Mouse (Mus musculus): ENCODE results near the gene Ehd2. TPM values are rescaled to one million over a fixed set of nuclear protein-coding genes. Genes with fewer than 3 reads are reported as not detected.

Gene Ehd2
- total and polyA plus RNA-seq, 2 experiments from 2014 or later = 48.7 to 66.7 TPM

DNA sequence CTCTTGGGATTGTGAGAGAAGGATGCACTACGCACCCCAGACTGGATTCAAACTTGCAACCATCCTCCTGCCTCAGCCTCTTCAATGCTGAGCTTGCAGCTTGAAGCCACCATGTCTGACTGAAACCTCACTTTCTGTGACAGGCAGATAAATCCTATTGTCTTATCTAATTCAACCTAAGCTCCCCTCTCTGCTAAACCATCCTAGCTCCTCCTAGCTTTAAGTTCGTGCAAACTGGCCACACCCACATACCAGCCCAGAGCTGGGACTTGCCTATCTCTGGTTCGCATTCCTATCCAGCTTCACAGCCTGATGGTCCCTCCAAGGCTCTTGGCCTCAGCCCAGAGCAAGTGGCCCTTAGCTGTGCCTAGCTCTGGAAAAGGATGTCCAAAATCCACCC, 15.0 kb downstream of the Ehd2 start:
- Histone ChIP-seq H3K4me3 (ENCODE audit: low read depth, low read length) (no peak overlapping the region), H3K36me3 (replicated peaks; ENCODE audit: control insufficient read depth, insufficient read depth, low read length) (peaks cover 62% of the 10 kb centered on the region), H3K4me1 (ENCODE audit: control insufficient read depth, insufficient read depth) (0 out of 2 replicates have a peak, but pooled peaks cover 3% of the 10 kb centered on the region), H3K9ac (replicated peaks; ENCODE audit: low read depth, low read length) (no peak overlapping the region), H3K9me3 (replicated peaks; ENCODE audit: control insufficient read depth, low read length) (no peaks in the 10 kb centered on the region), H3K27ac (ENCODE audit: low read depth) (no peak overlapping the region), H3K27me3 (ENCODE audit: control insufficient read depth, insufficient read depth, low read length) (no peaks in the 10 kb centered on the region), H3K4me2 (ENCODE audit: low read depth, low read length) (no peak overlapping the region)
- ATAC-seq (ENCODE audit: insufficient read depth, low read depth) (no peak), DNase-seq (ENCODE audit: low spot score) (no peak)
- TF ChIP-seq CTCF (IDR thresholded peaks at IDR 0.05; ENCODE audit: low read depth) = no peak
- no peak for TF ChIP-seq EP300 (IDR thresholded peaks at IDR 0.05; ENCODE audit: low read depth)
- WGBS = 42% methylated on average over 3 of the region's 3 CpGs

DNA sequence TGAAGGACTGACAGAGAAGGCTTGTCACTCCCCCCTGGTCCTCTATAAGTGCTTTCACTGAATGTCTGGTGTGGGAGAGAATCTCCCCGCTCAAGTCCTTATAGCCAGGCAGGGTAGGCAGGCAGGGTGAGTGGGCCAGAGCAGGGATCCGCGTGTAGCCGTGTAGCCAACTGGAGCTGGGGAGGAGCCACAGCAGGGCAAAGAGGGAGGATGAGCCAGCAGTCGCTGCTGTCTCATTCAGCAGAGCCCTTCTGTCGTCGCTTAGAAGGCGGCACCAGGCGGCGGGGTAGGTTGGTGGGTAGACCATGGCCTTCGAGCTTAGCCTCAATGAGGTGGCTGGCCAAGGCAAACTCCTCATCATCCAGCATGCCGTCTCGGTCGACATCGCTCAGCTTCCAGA, 17.4 kb downstream of the Ehd2 start:
- ATAC-seq (ENCODE audit: insufficient read depth, low read depth) = no peak
- DNase-seq (ENCODE audit: low spot score) = no peak
- TF ChIP-seq EP300 (IDR thresholded peaks at IDR 0.05; ENCODE audit: low read depth) (no peak), CTCF (IDR thresholded peaks at IDR 0.05; ENCODE audit: low read depth) (no peak)
- Histone ChIP-seq H3K9ac (replicated peaks; ENCODE audit: low read depth, low read length) (no peak overlapping the region), H3K36me3 (replicated peaks; ENCODE audit: control insufficient read depth, insufficient read depth, low read length) (peaks cover 49% of the 10 kb centered on the region), H3K4me2 (ENCODE audit: low read depth, low read length) (no peak overlapping the region), H3K27ac (ENCODE audit: low read depth) (no peak overlapping the region; the same call in 1 of the 2 replicates), H3K4me1 (ENCODE audit: control insufficient read depth, insufficient read depth) (peaks cover 7% of the 10 kb centered on the region), H3K27me3 (ENCODE audit: control insufficient read depth, insufficient read depth, low read length) (no peaks in the 10 kb centered on the region), H3K4me3 (ENCODE audit: low read depth, low read length) (no peak overlapping the region), H3K9me3 (replicated peaks; ENCODE audit: control insufficient read depth, low read length) (no peaks in the 10 kb centered on the region)
- 83% methylated on average over 15 of the region's 15 CpGs for WGBS

DNA sequence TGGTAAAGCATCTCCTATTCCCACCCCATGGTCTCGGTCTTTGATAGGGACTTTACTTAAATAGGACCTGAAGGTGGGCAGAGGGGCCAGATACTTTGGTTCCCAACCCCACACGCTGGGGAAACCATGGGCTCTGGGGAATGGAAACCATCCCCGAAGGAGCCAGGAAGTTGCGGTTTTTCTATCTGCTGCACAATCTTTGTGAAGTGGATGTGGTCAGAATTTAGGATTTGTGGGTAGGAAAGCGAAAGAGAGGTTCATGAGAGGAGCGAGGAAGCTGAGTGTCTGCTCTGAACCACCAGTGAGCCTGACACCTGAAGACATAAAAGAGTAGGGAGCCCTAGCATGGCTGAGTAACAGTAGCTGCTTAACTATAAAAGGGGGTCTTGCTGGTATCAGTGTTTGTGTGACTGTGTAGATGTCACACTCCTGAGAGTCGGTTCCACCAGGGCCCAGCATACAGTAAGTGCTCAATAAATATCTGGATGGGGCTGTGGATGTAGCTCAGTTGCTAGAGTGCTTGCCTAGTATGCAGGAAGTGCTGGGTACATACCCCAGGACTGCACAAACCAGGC, 18.1 kb downstream of the Ehd2 start:
- ATAC-seq (ENCODE audit: insufficient read depth, low read depth) (no peak), DNase-seq (ENCODE audit: low spot score) (no peak)
- Histone ChIP-seq H3K4me3 (ENCODE audit: low read depth, low read length) (no peak overlapping the region), H3K4me1 (ENCODE audit: control insufficient read depth, insufficient read depth) (peaks cover 12% of the 10 kb centered on the region), H3K9me3 (replicated peaks; ENCODE audit: control insufficient read depth, low read length) (no peaks in the 10 kb centered on the region), H3K9ac (replicated peaks; ENCODE audit: low read depth, low read length) (no peak overlapping the region), H3K4me2 (ENCODE audit: low read depth, low read length) (0 out of 2 replicates have a peak overlapping the region, but pooled peaks have one; percentile 50), H3K36me3 (replicated peaks; ENCODE audit: control insufficient read depth, insufficient read depth, low read length) (peaks cover 46% of the 10 kb centered on the region), H3K27ac (ENCODE audit: low read depth) (peak overlapping the region; percentile 72), H3K27me3 (ENCODE audit: control insufficient read depth, insufficient read depth, low read length) (no peaks in the 10 kb centered on the region)
- TF ChIP-seq CTCF (IDR thresholded peaks at IDR 0.05; ENCODE audit: low read depth) (no peak), EP300 (IDR thresholded peaks at IDR 0.05; ENCODE audit: low read depth) (no peak)
- 67% methylated on average over 7 of the region's 7 CpGs for WGBS

DNA sequence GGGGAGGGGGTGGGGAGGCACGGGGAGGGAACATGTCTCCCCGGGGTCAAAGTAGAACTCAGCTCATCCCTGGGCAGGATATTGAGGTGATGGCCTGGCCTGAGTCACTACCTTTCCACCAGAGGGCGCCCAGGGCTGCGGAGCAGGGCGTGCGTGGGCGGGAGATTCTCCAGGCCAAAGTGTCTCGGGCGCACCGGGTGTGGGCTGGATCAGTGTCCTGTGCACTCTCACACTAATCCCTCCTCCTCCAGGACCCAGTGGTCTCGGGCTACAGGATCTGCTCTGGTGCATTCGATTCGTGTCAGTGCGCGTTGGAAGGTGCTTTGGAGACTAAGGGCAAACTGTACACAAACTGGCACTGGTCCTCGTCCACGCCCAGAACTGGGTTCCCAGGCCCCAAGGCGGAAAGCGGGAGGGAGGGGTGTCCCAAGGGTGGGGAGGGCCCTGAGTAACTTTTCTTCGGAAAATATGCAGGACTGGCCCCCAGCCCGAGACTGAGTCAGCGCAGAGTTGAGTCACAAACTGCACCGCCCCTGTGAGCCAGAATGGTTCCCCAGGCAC, 18.9 kb downstream of the Ehd2 start:
- Histone ChIP-seq H3K36me3 (replicated peaks; ENCODE audit: control insufficient read depth, insufficient read depth, low read length) (peaks cover 46% of the 10 kb centered on the region), H3K9me3 (replicated peaks; ENCODE audit: control insufficient read depth, low read length) (no peaks in the 10 kb centered on the region), H3K4me2 (ENCODE audit: low read depth, low read length) (peak overlapping the region; percentile 50), H3K4me1 (ENCODE audit: control insufficient read depth, insufficient read depth) (peaks cover 12% of the 10 kb centered on the region), H3K27me3 (ENCODE audit: control insufficient read depth, insufficient read depth, low read length) (no peaks in the 10 kb centered on the region), H3K4me3 (ENCODE audit: low read depth, low read length) (peak overlapping the region; percentile 18; the same call in 1 of the 2 replicates), H3K9ac (replicated peaks; ENCODE audit: low read depth, low read length) (no peak overlapping the region), H3K27ac (ENCODE audit: low read depth) (peak overlapping the region; percentile 72)
- TF ChIP-seq EP300 (IDR thresholded peaks at IDR 0.05; ENCODE audit: low read depth) (peak; percentile 67), CTCF (IDR thresholded peaks at IDR 0.05; ENCODE audit: low read depth) (peak; percentile 90)
- peak; percentile 73 for ATAC-seq (ENCODE audit: insufficient read depth, low read depth)
- DNase-seq (ENCODE audit: low spot score) = peak; percentile 84
- 4% methylated on average over 23 of the region's 23 CpGs for WGBS

DNA sequence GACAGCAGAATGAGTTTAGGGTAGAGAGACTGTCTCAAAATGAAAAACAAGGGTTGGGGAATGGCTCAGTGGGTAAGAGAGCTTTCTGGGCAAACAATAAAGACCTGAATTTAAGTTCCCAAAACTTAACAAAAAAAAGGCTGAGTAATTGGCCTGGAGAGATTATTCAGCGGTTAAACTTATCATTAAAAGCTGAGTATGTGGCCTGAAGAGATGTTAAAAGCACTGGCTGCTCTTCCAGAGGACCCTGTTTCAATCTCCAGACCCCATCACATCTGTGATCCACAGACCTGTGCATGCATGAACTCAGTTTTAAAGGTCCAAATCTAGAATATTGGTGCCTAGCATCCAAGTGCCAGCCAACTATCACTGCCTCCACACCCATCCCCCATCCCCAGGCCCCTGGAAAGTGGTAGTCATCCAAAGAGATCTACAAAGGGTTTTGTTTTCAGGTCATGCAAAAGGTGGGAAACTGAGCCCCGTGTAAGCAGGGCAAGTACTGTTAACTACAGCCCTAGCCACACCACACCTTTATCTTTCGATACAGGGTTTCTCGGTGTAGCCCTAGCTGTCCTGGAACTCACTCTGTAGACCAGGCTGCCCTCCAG, 19.6 kb downstream of the Ehd2 start:
- Histone ChIP-seq H3K36me3 (replicated peaks; ENCODE audit: control insufficient read depth, insufficient read depth, low read length) (peaks cover 49% of the 10 kb centered on the region), H3K4me1 (ENCODE audit: control insufficient read depth, insufficient read depth) (peaks cover 12% of the 10 kb centered on the region), H3K4me3 (ENCODE audit: low read depth, low read length) (no peak overlapping the region), H3K27me3 (ENCODE audit: control insufficient read depth, insufficient read depth, low read length) (no peaks in the 10 kb centered on the region), H3K9ac (replicated peaks; ENCODE audit: low read depth, low read length) (no peak overlapping the region), H3K27ac (ENCODE audit: low read depth) (peak overlapping the region; percentile 72), H3K9me3 (replicated peaks; ENCODE audit: control insufficient read depth, low read length) (no peaks in the 10 kb centered on the region), H3K4me2 (ENCODE audit: low read depth, low read length) (no peak overlapping the region; the same call in 1 of the 2 replicates)
- WGBS = 29% methylated on average over 4 of the region's 4 CpGs
- no peak for TF ChIP-seq CTCF (IDR thresholded peaks at IDR 0.05; ENCODE audit: low read depth)
- no peak for TF ChIP-seq EP300 (IDR thresholded peaks at IDR 0.05; ENCODE audit: low read depth)
- DNase-seq (ENCODE audit: low spot score) (no peak), ATAC-seq (ENCODE audit: insufficient read depth, low read depth) (no peak)
